Mouse (Mus musculus) forebrain, embryonic 15.5 days (tissue): Measurements from ENCODE around the gene Mrpl27. TPM values are rescaled to one million over a fixed set of nuclear protein-coding genes. Genes with fewer than 3 reads are reported as not detected.
"Not testable (repeated sequence)": the region's sequence is repeated elsewhere in the genome, so short reads cannot be mapped to it uniquely, and the experiment has no call there.

Experiments used
- ATAC-seq: fragments of 200-750 bp; cut with Nextera tagmentation; replicated peaks from 2 replicates; pipeline ENCODE4 v1.8.0; 2017; ENCODE audit warnings: mild to moderate bottlenecking, moderate TSS enrichment, moderate library complexity
- H3K27ac ChIP-seq: fragments of 300-500 bp; sonication (generic); replicated peaks from 2 replicates; pipeline ENCODE4 v1.5.1; 2015; ENCODE audit warnings: mild to moderate bottlenecking, inconsistent platforms
- H3K27me3 ChIP-seq: fragments of 300-500 bp; sonication (generic); 2 replicates; pipeline ENCODE4 v1.6.1; 2015; ENCODE audit warnings: inconsistent platforms
- H3K36me3 ChIP-seq: fragments of 300-500 bp; sonication (generic); 2 replicates; pipeline ENCODE4 v1.6.1; 2015; ENCODE audit warnings: mild to moderate bottlenecking, inconsistent platforms
- H3K4me1 ChIP-seq: fragments of 300-500 bp; sonication (generic); 2 replicates; pipeline ENCODE4 v1.6.1; 2015; ENCODE audit warnings: inconsistent platforms
- H3K4me2 ChIP-seq: fragments of 300-500 bp; sonication (generic); replicated peaks from 2 replicates; pipeline ENCODE4 v1.6.1; 2015; ENCODE audit warnings: mild to moderate bottlenecking, inconsistent platforms
- H3K4me3 ChIP-seq: fragments of 300-500 bp; sonication (generic); 2 replicates; pipeline ENCODE4 v1.5.1; 2015; ENCODE audit warnings: mild to moderate bottlenecking, inconsistent platforms
- H3K9ac ChIP-seq: fragments of 300-500 bp; sonication (generic); replicated peaks from 2 replicates; pipeline ENCODE4 v1.6.1; 2015; ENCODE audit warnings: mild to moderate bottlenecking, inconsistent platforms
- H3K9me3 ChIP-seq: fragments of 300-500 bp; sonication (generic); 2 replicates; pipeline ENCODE4 v1.6.1; 2016; ENCODE audit warnings: inconsistent platforms
- WGBS: fragments of 180-500 bp; shearing (Covaris S2); methylation state at CpG from one replicate; pipeline ENCODE4 v1.1.7; 2015; ENCODE audit warnings: mixed read lengths; 5-methylcytosine and 5-hydroxymethylcytosine counted together
- polyA plus RNA-seq: library from polyadenylated mRNA; unstranded; fragments of >200 nt; fragmentation: Nextera tagmentation; extraction: Ambion mirVana; gene quantifications from 2 replicates; pipeline ENCODE4 v1.2.1, GENCODE M21; 2015

Gene Mrpl27
- polyA plus RNA-seq, 1 experiment from 2014 or later: 123 TPM

DNA sequence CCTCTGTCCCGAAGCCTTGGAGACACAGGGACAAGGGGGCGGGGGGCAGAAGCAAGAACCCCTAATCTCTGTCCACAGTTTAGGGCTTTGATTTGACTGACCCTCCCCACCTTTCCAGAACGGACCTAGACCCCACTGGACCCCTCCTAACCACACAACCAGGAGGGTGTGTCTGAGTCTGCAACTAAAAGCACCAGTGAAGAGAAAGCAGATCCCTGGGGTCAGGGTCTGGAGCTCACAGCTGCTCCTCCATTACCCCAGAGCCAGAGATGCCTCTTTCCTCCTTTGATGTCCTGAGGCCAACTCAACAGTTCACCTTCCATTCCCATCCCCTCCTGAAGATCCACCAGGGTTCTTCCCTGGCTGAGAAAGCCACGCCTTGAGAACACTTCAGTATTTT is 22.7 kb downstream of the Mrpl27 start:
- H3K4me1 ChIP-seq: peaks cover 26% of the 10 kb centered on the region
- 41% methylated on average over 4 of the region's 4 CpGs for WGBS
- H3K27ac ChIP-seq: no peak overlapping the region
- no peaks in the 10 kb centered on the region for H3K36me3 ChIP-seq
- H3K4me3 ChIP-seq: peak overlapping the region; percentile 69
- no peaks in the 10 kb centered on the region for H3K27me3 ChIP-seq
- peak overlapping the region; percentile 83 for H3K9ac ChIP-seq
- H3K9me3 ChIP-seq: no peaks in the 10 kb centered on the region
- no peak for ATAC-seq
- peak overlapping the region; percentile 84 for H3K4me2 ChIP-seq

DNA sequence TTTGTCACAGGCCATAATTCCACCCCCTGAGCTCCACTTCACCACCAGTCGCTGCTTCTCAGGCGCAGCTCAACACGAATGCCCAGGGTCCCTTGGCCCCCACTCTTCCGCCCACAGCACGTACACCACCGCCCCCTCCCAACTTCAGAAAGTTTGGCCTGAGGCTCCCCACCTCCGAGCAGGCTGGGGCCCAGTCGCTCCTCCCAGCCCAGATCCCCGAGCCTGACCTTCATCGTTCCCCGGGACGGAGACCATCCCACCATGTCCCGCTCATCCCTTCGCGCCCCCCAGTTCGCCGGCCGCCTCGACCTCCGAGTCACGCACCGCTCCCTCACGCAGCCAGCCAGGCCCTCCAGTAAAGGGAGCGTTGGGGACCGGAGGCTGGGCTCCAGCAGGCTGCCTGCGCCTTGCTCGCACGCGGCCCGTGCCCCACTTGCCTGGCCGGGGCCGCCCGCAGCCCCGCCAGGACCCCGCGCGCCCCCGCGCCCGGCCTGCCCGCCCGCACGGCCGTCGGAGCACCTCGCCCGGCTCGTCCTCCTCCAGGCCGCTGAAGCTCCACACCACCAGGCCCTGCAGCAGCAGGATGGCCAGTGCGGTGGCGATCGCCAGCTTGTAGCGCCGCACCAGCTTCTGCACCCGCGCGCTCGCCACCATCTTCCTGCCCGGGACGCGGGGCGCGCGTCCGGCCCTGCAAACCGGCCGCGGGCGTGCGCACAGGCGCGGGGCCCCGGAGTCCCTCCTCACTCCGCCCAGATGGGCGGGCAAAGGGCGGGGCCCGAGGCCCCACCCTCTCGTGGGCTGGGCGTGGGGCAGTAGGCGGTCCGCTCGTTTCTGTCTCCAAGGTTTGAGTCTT is 23.4 kb downstream of the Mrpl27 start, which contains the start of gene Xylt2:
Gene Xylt2 (minus strand): TSS at position 762 of the 853 bp plus-strand sequence.
- Histone ChIP-seq H3K9ac (peak within 1 kb of the TSS; percentile 83), H3K4me2 (peak within 1 kb of the TSS; percentile 84), H3K27ac (peak within 1 kb of the TSS; percentile 84), H3K4me3 (peak within 1 kb of the TSS; percentile 69), H3K36me3 (no peaks in the 10 kb centered on the region), H3K27me3 (no peaks in the 10 kb centered on the region), H3K9me3 (no peaks in the 10 kb centered on the region), H3K4me1 (peaks cover 26% of the 10 kb centered on the region)
- ATAC-seq: peak; percentile 96
- under 1% methylated on average over 77 of the region's 82 CpGs for WGBS

DNA sequence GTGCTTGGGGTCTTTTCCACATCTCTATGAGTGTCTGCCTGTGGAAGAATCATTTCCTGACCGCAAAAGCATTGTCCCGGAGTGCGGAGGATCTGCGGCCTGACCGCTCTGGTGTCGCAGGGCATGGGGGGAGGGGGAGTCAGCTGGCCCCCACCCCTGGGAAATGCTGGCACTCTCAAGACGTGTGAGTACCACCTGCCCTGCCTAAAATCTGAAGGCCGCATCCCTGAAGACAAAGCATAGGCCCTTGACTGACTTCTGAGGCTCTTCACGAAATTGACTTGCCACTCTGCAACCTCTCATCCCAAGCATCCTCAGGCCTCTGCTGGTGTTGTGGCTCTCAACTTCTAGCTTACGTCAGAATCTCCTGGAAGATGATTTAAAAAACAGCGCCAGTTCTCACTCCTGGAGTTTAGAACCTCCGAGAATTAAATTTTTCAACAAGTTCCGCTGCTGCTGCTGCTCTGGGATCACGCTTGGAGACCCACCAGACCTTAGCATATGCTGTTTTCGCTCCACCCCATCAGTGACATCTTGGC is 24.1 kb downstream of the Mrpl27 start:
- peaks cover 26% of the 10 kb centered on the region for H3K4me1 ChIP-seq
- no peaks in the 10 kb centered on the region for H3K27me3 ChIP-seq
- H3K9ac ChIP-seq: peak overlapping the region; percentile 83
- no peaks in the 10 kb centered on the region for H3K36me3 ChIP-seq
- H3K9me3 ChIP-seq: no peaks in the 10 kb centered on the region
- peak overlapping the region; percentile 69 for H3K4me3 ChIP-seq
- peak overlapping the region; percentile 84 for H3K27ac ChIP-seq
- 27% methylated on average over 15 of the region's 15 CpGs for WGBS
- ATAC-seq: no peak
- H3K4me2 ChIP-seq: peak overlapping the region; percentile 84

DNA sequence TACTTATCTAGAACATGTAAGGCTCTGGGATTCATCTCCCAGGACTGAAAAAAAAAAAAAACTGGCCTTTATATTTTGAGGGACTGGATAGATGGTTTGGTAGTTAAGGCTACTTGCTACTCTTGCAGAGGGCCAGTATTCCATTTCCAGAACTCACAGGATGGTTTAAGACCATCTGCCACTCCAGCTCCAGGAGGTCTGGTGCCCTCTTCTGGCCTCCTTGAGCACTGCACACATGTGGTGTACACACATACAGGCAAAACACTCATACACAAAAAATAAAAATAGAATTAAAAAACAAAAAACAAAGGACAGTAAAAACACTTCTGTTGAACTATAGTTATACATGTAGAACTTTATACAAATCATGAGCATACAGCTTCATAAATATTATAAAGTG is 27.1 kb downstream of the Mrpl27 start:
- H3K27me3 ChIP-seq: no peaks in the 10 kb centered on the region
- peaks cover 19% of the 10 kb centered on the region for H3K4me1 ChIP-seq
- H3K9ac ChIP-seq: no peak overlapping the region
- H3K9me3 ChIP-seq: no peaks in the 10 kb centered on the region
- ATAC-seq: no peak
- no peaks in the 10 kb centered on the region for H3K36me3 ChIP-seq
- no peak overlapping the region for H3K27ac ChIP-seq
- H3K4me3 ChIP-seq: no peak overlapping the region
- no peak overlapping the region for H3K4me2 ChIP-seq

DNA sequence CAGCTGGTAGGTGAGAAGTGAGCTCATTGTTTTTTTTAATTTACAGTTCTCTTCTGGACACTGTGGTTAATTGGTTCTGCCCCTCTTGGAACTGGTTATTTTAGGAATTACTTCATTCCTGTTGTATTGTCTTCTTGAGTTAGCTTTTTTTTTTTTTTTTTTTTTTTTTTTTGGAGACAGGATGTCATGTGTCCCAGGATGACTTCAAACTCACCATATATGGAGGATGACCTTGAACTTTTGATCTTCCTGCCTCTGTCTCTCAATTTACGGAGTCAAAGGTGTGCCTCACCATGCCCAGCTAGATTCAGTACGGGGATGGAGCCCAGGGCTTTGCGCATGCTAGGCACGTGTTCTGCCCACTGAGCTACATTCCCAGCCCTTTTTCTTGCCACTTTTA is 28.1 kb downstream of the Mrpl27 start:
- Histone ChIP-seq H3K9ac (no peak overlapping the region), H3K36me3 (no peaks in the 10 kb centered on the region), H3K4me1 (peaks cover 9% of the 10 kb centered on the region), H3K27me3 (no peaks in the 10 kb centered on the region), H3K4me3 (no peak overlapping the region), H3K9me3 (no peaks in the 10 kb centered on the region), H3K27ac (no peak overlapping the region), H3K4me2 (no peak overlapping the region)
- no peak for ATAC-seq
- WGBS: 90% methylated on average over 4 of the region's 4 CpGs

DNA sequence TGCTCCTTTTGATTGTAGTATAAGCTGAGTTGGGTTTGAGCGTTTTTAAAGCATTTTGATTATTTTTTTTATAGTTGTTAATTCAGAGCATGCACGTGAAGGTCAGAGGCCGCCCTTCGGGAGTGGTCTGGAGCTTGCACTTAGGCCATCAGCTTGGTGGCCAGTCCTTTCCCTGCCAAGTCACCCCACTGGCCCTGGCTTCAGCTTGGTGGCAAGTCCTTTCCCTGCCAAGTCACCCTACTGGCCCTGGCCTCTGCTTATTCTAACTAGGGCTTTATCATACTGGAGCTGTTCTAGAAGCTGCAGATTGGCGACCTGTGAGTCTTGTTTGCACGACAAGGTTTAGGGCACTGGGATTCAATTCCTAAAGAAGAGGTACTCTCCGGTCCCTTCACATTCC is 28.9 kb downstream of the Mrpl27 start:
- H3K4me3 ChIP-seq: no peak overlapping the region
- no peaks in the 10 kb centered on the region for H3K27me3 ChIP-seq
- WGBS: 84% methylated on average over 7 of the region's 7 CpGs
- no peak overlapping the region for H3K9ac ChIP-seq
- H3K27ac ChIP-seq: no peak overlapping the region
- ATAC-seq: no peak
- H3K36me3 ChIP-seq: no peaks in the 10 kb centered on the region
- no peak overlapping the region for H3K4me2 ChIP-seq
- H3K4me1 ChIP-seq: peaks cover 8% of the 10 kb centered on the region
- no peaks in the 10 kb centered on the region for H3K9me3 ChIP-seq

DNA sequence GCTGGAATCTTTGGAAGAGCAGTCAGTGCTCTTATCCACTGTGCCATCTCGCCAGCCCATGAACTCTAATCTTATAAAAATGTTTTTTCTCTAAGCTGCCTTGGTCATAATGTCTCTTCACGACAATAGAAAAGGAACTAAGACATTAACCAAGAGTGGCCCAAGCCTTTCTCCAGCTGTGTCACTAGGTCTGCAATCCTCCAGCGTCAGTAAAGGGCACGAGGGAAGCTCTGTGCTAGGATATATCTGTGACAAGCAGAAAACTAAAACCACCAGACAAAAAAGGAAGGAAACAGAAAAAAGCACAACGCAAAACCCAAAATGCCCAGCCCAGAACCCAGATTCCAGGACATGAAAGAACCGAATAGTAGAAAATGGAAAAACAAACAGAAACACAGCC is 33.6 kb downstream of the Mrpl27 start:
- 87% methylated on average over 6 of the region's 6 CpGs for WGBS
- no peak for ATAC-seq
- H3K27me3 ChIP-seq: no peaks in the 10 kb centered on the region
- H3K9ac ChIP-seq: no peak overlapping the region
- H3K4me1 ChIP-seq: no peaks in the 10 kb centered on the region
- H3K27ac ChIP-seq: no peak overlapping the region
- H3K4me3 ChIP-seq: no peak overlapping the region
- no peak overlapping the region for H3K4me2 ChIP-seq
- no peaks in the 10 kb centered on the region for H3K9me3 ChIP-seq
- no peaks in the 10 kb centered on the region for H3K36me3 ChIP-seq

DNA sequence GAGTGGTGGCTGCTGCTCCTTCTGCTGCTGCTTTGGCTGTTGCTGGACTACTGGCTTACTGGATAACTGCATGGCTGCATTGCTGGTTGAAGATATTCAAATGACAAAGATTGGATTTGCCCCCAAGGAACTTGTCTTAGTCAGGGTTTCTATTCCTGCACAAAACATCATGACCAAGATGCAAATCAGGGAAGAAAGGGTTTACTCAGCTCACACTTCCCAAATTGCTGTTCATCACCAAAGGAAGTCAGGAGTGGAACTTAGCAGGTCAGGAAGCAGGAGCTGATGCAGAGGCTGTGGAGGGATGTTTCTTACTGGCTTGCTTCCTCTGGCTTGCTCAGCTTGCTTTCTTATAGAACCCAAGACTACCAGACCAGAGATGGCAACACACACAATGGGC is 38.9 kb downstream of the Mrpl27 start:
- H3K4me1 ChIP-seq, H3K27me3 ChIP-seq, H3K4me2 ChIP-seq, H3K36me3 ChIP-seq, H3K27ac ChIP-seq, H3K4me3 ChIP-seq, H3K9me3 ChIP-seq, ATAC-seq, H3K9ac ChIP-seq: not testable (repeated sequence)

DNA sequence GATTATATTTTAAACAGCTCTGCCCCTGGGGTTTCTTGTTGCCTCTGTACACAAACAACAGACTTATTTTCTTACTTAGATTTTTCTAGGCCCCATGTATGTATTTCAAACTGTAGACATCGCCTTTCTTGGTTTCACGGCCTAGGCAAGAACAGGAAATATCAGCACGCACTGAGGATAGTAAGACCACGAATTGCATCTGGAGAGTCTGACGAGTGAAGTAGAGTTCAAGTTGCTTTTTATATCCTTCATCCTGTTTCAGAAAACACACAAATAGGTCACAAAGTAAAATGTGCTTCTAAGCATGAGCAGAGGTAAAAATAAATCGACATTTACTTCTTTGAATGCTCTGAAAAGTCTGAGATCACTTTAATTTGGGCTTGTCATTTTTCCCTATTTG is 41.9 kb downstream of the Mrpl27 start:
- H3K4me2 ChIP-seq: no peak overlapping the region
- no peak overlapping the region for H3K9ac ChIP-seq
- H3K9me3 ChIP-seq: no peaks in the 10 kb centered on the region
- H3K4me3 ChIP-seq: no peak overlapping the region
- 88% methylated on average over 6 of the region's 6 CpGs for WGBS
- H3K27me3 ChIP-seq: no peaks in the 10 kb centered on the region
- no peaks in the 10 kb centered on the region for H3K36me3 ChIP-seq
- no peaks in the 10 kb centered on the region for H3K4me1 ChIP-seq
- no peak overlapping the region for H3K27ac ChIP-seq
- no peak for ATAC-seq

DNA sequence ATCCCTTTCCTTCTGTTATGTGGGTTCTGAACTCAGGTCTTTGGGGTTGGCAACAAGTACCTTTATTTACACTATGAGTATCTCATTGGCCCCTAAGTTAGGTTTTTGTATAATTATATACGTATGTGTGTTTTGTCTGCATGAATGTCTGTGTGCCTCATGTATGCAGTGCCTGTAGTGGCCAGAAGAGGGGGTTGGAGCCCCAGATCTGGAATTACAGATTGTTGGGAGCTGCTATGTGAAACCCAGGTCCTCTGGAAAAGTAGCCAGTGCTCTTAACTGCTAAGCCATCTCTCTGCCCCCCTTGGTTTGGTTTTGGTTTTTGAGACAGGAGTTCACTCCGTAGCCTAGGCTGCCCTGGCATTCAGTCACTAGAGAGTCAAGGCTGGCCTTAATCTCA is 43.6 kb downstream of the Mrpl27 start:
- Histone ChIP-seq H3K4me2 (no peak overlapping the region), H3K27ac (no peak overlapping the region), H3K9me3 (no peaks in the 10 kb centered on the region), H3K9ac (no peak overlapping the region), H3K4me1 (no peaks in the 10 kb centered on the region), H3K36me3 (no peaks in the 10 kb centered on the region), H3K27me3 (no peaks in the 10 kb centered on the region), H3K4me3 (no peak overlapping the region)
- ATAC-seq: no peak
- WGBS: 86% methylated on average over 2 of the region's 2 CpGs

DNA sequence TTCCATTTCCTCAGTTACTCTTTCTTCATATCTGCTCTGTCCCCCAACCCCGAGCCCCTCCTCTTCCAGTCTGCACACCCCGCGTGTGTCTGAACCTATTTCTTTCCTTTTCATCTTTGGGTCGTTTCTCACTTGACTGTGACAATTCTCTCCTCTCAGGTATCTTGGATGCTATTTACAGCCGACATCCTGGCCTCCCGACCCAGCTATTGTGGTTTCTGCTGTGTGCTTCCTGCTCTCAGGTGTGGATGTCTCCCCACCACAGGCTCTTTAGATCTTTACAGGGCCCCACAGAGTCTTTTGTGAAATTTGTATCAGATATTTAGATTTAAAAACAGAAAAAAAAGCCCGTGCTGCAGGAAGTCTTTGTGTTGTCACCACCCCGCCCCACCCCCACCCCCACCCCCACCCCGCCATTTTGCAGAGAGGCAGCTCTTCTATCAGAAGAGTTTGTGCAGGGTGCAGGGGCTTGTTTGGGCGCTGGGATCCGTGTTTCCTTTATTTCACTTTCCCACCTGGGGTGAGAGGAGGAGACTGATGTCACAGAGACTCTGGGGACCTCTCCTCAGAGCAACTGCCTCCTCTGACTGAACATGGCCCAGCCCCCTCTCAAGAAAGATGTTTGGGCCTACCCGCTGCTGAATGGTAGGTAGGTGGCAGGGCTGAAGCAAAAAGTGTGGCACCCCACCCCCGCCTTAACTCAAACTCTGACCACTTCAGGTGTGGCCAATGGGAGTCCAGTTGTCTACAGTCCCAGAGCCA is 44.3 kb downstream of the Mrpl27 start:
- 53% methylated on average over 13 of the region's 13 CpGs for whole genome bisulfite sequencing
- Histone ChIP-seq H3K4me3 (no peak overlapping the region), H3K4me1 (no peaks in the 10 kb centered on the region), H3K36me3 (no peaks in the 10 kb centered on the region), H3K27ac (no peak overlapping the region), H3K4me2 (no peak overlapping the region), H3K9me3 (no peaks in the 10 kb centered on the region), H3K27me3 (no peaks in the 10 kb centered on the region), H3K9ac (no peak overlapping the region)
- no peak for ATAC-seq

DNA sequence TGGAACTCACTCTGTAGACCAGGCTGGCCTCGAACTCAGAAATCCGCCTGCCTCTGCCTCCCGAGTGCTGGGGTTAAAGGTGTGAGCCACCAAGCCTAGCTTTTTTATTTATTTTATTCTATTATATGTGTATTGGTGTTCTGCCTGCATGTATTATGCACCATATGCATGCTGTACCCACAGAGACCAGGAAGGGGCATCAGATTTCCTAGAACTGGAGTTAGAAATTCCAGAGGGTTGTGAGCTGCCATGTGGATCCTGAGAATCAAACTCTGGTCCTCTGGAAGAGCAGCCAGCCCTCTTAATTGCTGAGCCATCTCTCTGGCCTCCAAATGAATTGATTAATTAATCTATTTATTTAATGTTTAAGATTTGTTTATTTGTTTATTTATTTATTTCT is 45.8 kb downstream of the Mrpl27 start:
- Histone ChIP-seq H3K4me1 (0 out of 2 replicates have a peak, but pooled peaks cover 5% of the 10 kb centered on the region), H3K27ac (no peak overlapping the region), H3K4me3 (no peak overlapping the region), H3K9ac (no peak overlapping the region), H3K9me3 (no peaks in the 10 kb centered on the region), H3K4me2 (no peak overlapping the region), H3K27me3 (no peaks in the 10 kb centered on the region), H3K36me3 (no peaks in the 10 kb centered on the region)
- ATAC-seq: no peak
- WGBS: 98% methylated on average over 3 of the region's 3 CpGs
